Mouse (Mus musculus): ENCODE data around the gene Lcn4.
"Not testable (repeated sequence)": the region's sequence is repeated elsewhere in the genome, so short reads cannot be mapped to it uniquely, and the experiment has no call there.

Lcn4 gene

GRCm38 (mm10) chr2:26671182-26671581, at the start of gene Lcn4:
TSS of gene Lcn4 (minus strand) at chr2:26671282.
- no peak for DNase-seq (ENCODE audit: extremely low read depth, low read depth)

DNA sequence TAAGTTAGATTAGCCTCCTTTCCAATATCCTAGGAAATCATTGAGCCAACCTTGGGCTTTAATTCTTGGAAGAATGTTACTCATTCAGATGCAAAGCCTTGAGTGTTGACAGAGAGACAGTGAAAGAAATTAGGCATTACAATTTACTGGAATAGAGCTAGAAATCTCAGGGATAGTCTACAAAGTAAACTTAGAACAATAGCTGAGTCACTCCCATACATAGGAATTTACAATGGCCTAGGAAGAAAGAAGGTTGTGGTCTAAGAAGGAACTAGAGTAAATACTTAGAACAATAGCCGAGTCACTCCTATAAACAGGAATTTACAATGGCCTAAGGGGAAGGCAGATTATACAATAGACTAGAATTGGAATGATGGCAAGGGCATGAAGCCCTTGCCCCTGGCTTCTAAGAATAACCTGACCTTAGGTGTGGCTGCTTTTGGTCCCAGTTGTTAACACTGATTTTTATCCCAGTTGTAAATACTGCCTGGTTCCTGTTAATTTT, 15.1 kb upstream of the Lcn4 start:
- DNase-seq (ENCODE audit: extremely low read depth, low read depth), result no peak

- DNase-seq (ENCODE audit: extremely low read depth, low read depth), result no peak
These were observed 2.3 kb downstream of the Lcn4 start for GRCm38 (mm10) chr2:26668746-26669145.

DNA sequence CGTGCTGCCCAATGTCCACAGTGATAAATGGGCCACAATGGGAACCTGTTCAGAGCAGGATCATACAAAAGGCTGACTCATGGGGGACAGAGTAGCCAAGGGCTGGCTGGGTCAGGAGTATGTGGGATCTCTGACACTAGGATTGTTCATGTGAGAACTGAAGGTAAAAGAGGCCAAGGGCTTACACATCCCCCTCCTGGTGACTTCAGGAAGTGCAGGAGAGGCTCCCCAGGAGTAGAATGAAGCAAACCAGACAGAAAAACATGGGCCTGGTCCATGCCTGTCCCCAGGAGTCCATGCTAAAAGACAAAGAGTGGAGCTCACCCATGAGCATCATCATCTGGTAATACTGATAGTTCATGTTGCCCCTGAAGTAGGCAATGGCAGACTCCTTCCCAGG, 7.5 kb downstream of the Lcn4 start:
- not testable (repeated sequence) for DNase-seq (ENCODE audit: extremely low read depth, low read depth)

- no peak for DNase-seq (ENCODE audit: extremely low read depth, low read depth)
These were observed 8.0 kb downstream of the Lcn4 start for GRCm38 (mm10) chr2:26663112-26663511.

DNA sequence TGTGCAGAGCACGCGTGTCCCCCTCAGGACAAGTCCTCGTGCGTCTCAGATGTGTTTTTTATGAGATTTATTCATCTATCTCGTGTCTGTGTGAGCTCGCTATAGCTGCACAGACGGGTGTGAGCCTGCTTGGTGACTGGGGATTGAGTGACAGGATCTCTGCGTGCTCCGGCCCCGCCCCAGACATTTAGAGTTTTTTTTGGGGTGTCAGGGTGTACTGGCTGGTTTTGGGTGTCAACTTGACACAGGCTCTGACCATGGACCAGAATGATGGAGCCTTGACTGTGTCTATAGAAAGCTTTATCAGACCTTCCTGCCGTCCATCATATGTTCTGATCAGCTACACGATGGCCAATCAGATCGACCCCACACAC, 8.6 kb downstream of the Lcn4 start:
- no peak for DNase-seq (ENCODE audit: extremely low read depth, low read depth)

GRCm38 (mm10) chr2:26661768-26662508, 9.1 kb downstream of the Lcn4 start:
- no peak for DNase-seq (ENCODE audit: extremely low read depth, low read depth)

DNA sequence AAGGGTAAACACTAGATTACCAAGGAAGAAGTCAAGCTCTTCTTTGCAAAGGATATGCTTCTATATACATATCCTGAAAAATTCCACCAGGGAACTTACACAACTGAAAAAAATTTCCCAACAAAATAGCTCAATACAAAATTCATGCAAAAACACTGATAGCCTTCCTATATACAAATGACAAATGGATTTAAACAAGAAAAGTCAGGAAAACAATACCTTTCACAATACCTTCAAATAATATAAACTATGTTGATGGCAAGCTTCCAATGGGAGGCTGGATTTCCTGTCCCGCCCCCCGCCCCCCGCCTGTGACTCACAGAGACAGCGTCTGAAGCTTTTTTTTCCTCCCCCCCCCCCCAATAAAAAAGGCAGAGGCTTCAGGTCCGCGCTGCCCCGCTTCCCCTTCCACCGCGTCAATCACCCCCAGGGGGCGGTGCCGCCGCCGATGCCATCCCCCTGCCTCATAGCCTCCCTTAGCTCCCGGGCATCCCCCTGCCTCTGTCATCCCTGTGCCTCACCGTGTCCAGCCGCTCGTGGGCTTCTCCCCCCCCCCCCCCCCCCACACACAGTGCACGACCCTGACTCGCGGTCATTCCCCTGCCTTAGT, 9.8 kb downstream of the Lcn4 start:
- no peak for DNase-seq (ENCODE audit: extremely low read depth, low read depth)

DNA sequence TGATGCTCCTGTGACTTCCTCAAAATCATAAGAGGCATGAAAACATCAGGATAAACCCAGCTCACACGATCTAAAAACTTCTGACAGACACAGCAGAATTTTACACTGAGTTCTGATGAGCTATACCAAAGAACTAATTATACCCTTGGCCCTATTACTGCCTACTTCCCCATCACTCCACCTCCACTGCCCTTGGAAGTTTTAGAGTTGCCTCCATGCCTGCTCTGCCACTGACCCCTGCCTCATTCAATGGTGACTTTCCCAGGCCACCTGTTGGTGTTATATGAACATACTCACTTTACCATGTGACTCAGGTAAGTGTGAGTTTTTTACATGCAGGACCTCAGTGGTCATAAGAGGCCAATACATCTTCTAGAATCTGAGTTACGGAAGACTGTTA, 13.7 kb downstream of the Lcn4 start:
- DNase-seq (ENCODE audit: extremely low read depth, low read depth), result no peak

DNA sequence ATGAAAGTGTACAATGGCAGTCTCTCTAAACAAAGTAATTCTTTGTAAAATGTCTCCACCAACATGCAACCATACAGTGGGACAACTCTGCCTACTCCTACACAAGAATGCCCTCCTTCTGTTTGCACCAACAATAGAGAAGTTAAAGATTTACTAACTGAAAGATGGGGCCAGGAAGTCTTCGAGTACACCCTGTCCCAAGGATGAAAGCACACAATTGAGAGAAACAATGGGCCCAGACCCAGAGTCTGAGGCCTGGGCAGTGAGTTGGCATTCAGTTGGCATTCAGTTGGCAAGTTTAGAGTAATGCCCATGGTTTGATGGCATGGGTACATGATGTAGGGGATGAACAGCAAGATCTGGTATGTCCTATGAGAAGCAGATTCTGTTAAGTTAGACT, 16.4 kb downstream of the Lcn4 start:
- DNase-seq (ENCODE audit: extremely low read depth, low read depth), result no peak

DNA sequence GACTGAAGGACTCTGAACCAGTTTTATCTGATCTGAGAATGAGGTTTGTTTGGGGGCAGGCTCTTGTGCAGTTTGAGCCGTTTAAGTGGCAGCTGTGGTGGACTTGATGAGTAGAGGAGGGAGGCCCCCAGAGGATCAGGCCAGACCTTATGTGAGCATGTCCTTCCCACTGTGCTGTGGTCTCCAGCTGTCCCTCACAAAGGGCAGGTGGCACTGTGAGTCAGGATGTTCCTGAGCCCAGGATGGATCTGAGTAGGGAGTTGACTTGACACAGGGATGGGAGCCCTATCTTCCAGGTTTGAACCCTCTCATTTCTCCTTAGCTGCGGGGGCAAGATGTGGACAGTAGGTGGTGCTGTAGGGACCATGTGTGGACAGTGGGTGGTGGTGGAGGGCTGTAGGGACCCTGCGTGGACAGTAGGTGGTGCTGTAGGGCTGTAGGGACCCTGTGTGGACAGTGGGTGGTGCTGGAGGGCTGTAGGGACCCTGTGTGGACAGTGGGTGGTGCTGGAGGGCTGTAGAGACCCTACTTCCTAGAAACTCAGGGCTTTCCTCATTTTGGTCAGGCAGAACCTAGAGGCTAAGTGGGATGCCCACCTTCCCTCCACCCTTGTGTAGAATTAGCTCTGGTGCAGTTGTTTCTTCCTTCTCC, 24.3 kb downstream of the Lcn4 start:
- DNase-seq (ENCODE audit: extremely low read depth, low read depth), result peak; percentile 79

DNA sequence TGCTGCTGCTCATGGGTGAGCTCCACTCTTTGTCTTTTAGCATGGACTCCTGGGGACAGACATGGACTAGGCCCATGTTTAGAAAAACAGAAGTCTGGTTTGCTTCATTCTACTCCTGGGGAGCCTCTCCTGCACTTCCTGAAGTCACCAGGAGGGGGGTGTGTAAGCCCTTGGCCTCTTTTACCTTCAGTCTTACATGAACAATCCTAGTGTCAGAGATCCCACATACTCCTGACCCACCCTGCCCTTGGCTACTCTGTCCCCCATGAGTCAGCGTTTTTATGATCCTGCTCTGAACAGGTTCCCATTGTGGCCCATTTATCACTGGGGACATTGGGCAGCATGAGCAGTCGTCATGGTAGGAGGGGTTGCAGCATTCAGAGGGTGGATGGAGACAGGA, 27.1 kb downstream of the Lcn4 start:
- peak; percentile 60 for DNase-seq (ENCODE audit: extremely low read depth, low read depth)

GRCm38 (mm10) chr2:26641006-26641647, 30.0 kb downstream of the Lcn4 start:
- peak; percentile 71 for DNase-seq (ENCODE audit: extremely low read depth, low read depth)

GRCm38 (mm10) chr2:26639838-26640830, 30.9 kb downstream of the Lcn4 start:
- peak; percentile 90 for DNase-seq (ENCODE audit: extremely low read depth, low read depth)

- peak; percentile 45 for DNase-seq (ENCODE audit: extremely low read depth, low read depth)
These were observed 32.0 kb downstream of the Lcn4 start for GRCm38 (mm10) chr2:26639083-26639482.

- no peak for DNase-seq (ENCODE audit: extremely low read depth, low read depth)
These were observed 32.5 kb downstream of the Lcn4 start for GRCm38 (mm10) chr2:26638572-26638971.

GRCm38 (mm10) chr2:26638039-26638438, 33.0 kb downstream of the Lcn4 start:
- DNase-seq (ENCODE audit: extremely low read depth, low read depth), result peak; percentile 76

- DNase-seq (ENCODE audit: extremely low read depth, low read depth), result no peak
These were observed 33.7 kb downstream of the Lcn4 start for GRCm38 (mm10) chr2:26637316-26637932.

GRCm38 (mm10) chr2:26636325-26636635, 34.8 kb downstream of the Lcn4 start:
- no peak for DNase-seq (ENCODE audit: extremely low read depth, low read depth)
